In genomic region chr8:109964106-109964505, GRCm38 (mm10) we compare ENCODE assay signal across 33 mouse cellular contexts. TPM values are rescaled to one million over a fixed set of nuclear protein-coding genes. Genes with fewer than 3 reads are reported as not detected.
"Had no signal": no experiment of that assay in that cellular context is flagged by ENCODE, and none has a peak within 500 bp of the region (broad histone marks: within the 10 kb centered on the region; RNA-seq: fewer than 3 reads in every experiment).

No protein-coding gene starts in this region.

- H3K4me2 ChIP-seq: embryonic facial prominence, embryonic 12.5 days; embryonic facial prominence, embryonic 13.5 days; embryonic facial prominence, embryonic 15.5 days; forebrain, embryonic 12.5 days; forebrain, embryonic 13.5 days; forebrain, embryonic 15.5 days had no signal

- H3K36me3 ChIP-seq: embryonic facial prominence, embryonic 10.5 days; embryonic facial prominence, embryonic 12.5 days; embryonic facial prominence, embryonic 13.5 days; embryonic facial prominence, embryonic 15.5 days; forebrain, embryonic 10.5 days; forebrain, embryonic 12.5 days; forebrain, embryonic 15.5 days had no signal

- H3K27ac ChIP-seq: embryonic facial prominence, embryonic 10.5 days; embryonic facial prominence, embryonic 12.5 days; embryonic facial prominence, embryonic 13.5 days; embryonic facial prominence, embryonic 15.5 days; forebrain, embryonic 10.5 days; forebrain, embryonic 12.5 days; forebrain, embryonic 13.5 days; forebrain, embryonic 15.5 days; gastrocnemius, adult 2 months; heart, adult 2 months had no signal

- H3K4me3 ChIP-seq: embryonic facial prominence, embryonic 10.5 days; embryonic facial prominence, embryonic 12.5 days; embryonic facial prominence, embryonic 13.5 days; embryonic facial prominence, embryonic 15.5 days; erythroblast, embryonic 14.5 days; forebrain, embryonic 10.5 days; forebrain, embryonic 12.5 days; forebrain, embryonic 13.5 days; forebrain, embryonic 15.5 days; gastrocnemius, adult 2 months; heart, adult 2 months had no signal

- DNase-seq: cerebellum, adult 8-10 months; cerebellum, adult 9-10 months; cerebellum, adult 9-11 months; cerebellum, postnatal 10 days; cerebellum, postnatal 14 days; cerebellum, postnatal 25 days; cerebellum, postnatal 36 days; embryo, embryonic 11 days; forebrain, postnatal 0 days; gastrocnemius, adult 2 months; gastrocnemius, postnatal 10 days; gastrocnemius, postnatal 14 days; gastrocnemius, postnatal 25 days; gastrocnemius, postnatal 36 days; heart, adult 2 months had no signal

- ATAC-seq: forebrain, embryonic 13.5 days; forebrain, embryonic 14.5 days; forebrain, embryonic 15.5 days; forebrain, embryonic 16.5 days; forebrain, postnatal 0 days had no signal

- H3K9ac ChIP-seq: embryonic facial prominence, embryonic 12.5 days; embryonic facial prominence, embryonic 13.5 days; embryonic facial prominence, embryonic 15.5 days; forebrain, embryonic 12.5 days; forebrain, embryonic 13.5 days; forebrain, embryonic 15.5 days; forebrain, postnatal 0 days had no signal

- H3K9me3 ChIP-seq: embryonic facial prominence, embryonic 10.5 days; embryonic facial prominence, embryonic 12.5 days; embryonic facial prominence, embryonic 13.5 days; embryonic facial prominence, embryonic 15.5 days; forebrain, embryonic 10.5 days; forebrain, embryonic 12.5 days; forebrain, embryonic 13.5 days; forebrain, embryonic 15.5 days had no signal

RNA-seq across cellular contexts. Expression of gene Marveld3, which starts 2.1 kb away (rescaled TPM):
- total RNA-seq: common myeloid progenitor, adult 5-6 weeks; gastrocnemius, adult 18-20 months; gastrocnemius, adult 2 months; gastrocnemius, adult 8-10 months; gastrocnemius, postnatal 25 days; gastrocnemius, postnatal 36 days; granulocyte monocyte progenitor cell, adult 5-6 weeks had no signal
- polyA plus RNA-seq: erythroblast, embryonic 14.5 days had no signal

RNA-seq across cellular contexts. Expression of gene Tat, which starts 26.1 kb away (rescaled TPM):
- total RNA-seq: common myeloid progenitor, adult 5-6 weeks; forebrain, postnatal 0 days; gastrocnemius, adult 2 months; gastrocnemius, postnatal 10 days; gastrocnemius, postnatal 14 days; gastrocnemius, postnatal 25 days; gastrocnemius, postnatal 36 days; granulocyte monocyte progenitor cell, adult 5-6 weeks had no signal
- polyA plus RNA-seq: cortical plate, adult 2 months; embryonic facial prominence, embryonic 10.5 days; embryonic facial prominence, embryonic 11.5 days; embryonic facial prominence, embryonic 12.5 days; embryonic facial prominence, embryonic 13.5 days; erythroblast, embryonic 14.5 days; forebrain, embryonic 10.5 days; forebrain, embryonic 11.5 days; forebrain, embryonic 12.5 days; forebrain, embryonic 13.5 days; forebrain, embryonic 14.5 days; forebrain, embryonic 15.5 days; forebrain, embryonic 16.5 days; forebrain, postnatal 0 days had no signal
